Mouse (Mus musculus) embryo, embryonic 11.5 days (tissue): ENCODE results near the gene P2rx2.
A peak's percentile ranks its signal among the peaks of the same experiment; 100 is the strongest.

Experiments used
- DNase-seq: peaks from one replicate; pipeline ENCODE4 v3.0.0-alpha.2; 2012; ENCODE audit warnings: low read depth, low spot score

Gene P2rx2

DNA sequence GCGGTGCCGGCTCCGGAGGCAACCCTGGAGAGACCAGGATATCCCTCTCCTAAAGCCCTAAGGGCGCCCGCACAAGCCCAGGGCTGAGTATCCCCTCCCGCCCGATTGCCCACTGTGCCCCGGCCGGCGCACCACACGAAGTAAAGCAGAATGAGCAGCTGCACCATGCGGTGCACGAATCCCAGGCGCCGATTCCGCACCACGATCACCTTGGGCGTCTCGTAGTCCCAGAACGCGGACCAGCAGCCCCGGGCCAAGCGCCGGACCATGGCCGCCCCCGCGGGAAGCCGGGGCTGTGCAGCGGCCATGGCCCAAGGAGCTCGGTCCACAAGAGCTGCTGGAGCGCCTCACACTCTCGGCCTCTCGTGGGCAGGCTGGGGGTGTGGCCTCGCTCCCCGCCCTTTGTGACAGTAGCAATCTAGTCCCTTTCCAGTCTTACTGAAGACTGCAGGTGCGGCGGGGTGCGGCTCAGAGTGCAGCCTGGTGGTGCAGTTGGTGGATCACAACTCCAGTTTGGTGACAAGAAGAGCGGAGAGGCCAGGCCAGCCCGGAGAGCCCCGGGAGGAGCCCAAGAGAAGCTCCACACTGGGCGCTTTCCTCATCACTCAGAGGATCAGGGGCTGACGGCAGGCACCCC lies at the start of gene P2rx2:
Gene P2rx2, minus strand, starts transcription at position 565 of the 637 bp plus-strand sequence.
- no peak for DNase-seq

DNA sequence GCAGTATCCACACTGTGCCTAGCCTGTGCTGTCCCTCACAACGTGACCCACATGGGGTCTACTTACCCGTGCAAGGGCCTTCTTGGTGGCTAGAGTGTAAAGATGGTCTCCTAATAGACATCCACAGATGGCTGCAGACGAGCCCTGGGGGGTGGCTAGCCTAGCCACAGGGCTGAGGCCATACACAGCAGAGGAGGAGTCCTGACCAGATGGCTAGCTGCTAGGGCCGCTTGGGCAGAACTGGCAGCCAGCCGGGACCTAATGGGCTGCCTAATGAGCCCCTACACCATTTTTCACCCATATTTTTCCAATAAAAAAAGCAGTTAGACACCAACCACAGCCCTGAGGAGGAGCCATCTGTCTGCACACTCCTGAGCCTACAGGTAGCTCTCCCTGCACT lies 49.7 kb upstream of the P2rx2 start:
- no peak for DNase-seq

DNA sequence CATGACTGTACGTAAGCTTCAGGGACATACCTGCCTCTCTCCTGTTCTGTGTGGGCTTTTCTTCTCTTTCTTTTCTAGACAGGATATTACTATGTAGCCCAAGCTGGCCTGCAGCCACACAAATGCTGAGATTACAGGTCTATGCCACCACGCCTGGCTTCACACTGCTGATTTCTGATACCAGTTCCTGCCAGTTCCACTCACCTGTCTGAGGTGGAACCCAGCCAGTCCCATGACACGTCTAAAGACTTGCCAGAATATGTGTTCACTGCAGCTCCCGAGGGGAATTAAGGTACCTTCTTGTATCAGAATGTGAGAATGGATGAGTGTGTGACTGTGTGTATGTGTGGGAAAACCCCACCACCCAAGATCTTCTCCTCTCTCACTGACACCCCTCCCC lies 47.6 kb upstream of the P2rx2 start:
- DNase-seq, result no peak

GRCm38 (mm10) chr5:110387332-110387731 lies 44.3 kb upstream of the P2rx2 start:
- DNase-seq, result no peak

DNA sequence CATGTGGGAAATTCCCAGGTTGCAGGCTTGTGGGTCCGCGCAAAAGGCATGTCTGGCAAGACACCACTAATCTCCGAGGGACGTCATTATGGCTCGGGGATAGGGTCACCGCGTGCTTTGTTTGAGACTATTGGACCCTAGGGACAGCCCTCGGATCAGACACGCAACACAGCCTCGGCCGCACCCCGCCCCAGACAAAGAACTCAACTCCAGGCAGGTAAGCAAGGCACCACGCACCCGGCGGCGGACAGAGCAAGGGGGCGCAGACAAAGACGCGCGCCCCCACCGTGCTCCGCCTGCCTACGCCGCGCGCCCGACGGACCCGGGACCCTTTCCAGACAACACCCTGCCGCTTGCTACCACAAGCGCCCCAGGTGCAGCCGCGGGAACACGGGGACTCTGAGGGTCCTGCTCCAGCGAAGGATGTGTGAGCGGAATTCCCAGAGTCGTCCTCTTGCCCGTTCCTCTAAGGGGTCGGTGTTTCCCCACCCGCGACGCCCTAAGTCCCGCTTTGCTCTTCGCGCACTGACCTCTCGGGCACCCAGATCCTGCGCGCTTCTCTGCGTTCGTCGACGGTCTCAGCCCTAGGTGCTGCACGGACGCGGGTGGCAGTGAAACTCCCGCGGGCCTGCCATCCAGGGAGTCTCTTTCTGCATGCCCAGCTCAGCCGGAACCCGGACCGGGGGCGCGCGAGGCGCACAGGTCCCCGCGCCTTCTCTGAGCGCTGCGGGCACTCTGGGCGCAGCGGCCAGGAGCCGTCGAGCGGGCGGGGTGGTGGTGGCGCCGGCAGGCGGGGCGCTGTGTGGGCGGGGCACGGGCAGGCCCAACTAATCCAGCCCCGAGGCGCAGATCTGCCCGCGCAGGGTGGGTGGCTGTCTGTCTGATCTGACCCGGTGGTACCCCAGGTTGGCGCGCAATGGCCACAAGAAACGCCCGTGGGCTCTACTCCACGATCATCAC lies 43.6 kb upstream of the P2rx2 start:
- peak; percentile 58 for DNase-seq

GRCm38 (mm10) chr5:110385263-110385662 lies 42.3 kb upstream of the P2rx2 start:
- no peak for DNase-seq

GRCm38 (mm10) chr5:110384491-110384890 lies 41.5 kb upstream of the P2rx2 start:
- DNase-seq, result no peak

DNA sequence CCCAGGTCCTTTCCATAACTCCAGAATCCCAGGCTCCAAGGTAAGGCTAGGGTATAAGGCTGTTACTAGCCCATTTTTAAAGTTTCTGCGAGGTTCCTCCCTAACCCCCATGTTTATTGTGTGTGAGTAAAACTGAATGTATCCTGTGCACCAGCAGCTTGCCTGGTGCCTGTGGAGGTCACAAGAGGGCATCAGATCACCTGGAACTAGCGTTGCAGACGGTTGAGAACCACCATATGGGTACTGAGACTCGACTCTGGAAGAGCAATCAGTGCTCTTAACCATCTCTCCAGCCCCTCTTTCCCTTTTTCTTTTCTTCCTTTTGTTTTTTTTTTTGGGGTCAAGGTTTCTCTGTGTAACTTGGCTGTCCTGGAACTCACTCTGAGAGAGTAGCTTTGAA lies 36.8 kb upstream of the P2rx2 start:
- DNase-seq, result no peak

DNA sequence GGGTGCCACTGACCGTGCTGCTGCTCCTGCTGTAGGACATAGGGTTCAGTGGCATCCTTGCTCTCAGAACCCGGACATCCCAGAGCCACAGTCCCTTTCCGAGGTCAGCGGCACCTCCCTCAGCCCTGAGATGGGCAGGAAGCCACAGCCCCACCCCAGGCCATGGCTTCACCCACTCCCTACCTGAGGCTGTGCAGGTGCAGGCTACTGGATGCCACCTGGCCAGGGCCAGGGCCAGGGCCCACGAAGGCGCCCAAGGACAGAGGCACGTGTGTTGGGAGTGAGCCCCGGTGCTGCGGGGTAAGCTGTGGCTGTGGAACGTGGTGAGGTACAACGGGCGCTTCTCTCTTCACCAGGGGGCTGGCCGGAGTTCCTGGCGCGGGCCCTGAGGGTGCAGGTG lies 36.1 kb upstream of the P2rx2 start:
- DNase-seq, result no peak

- no peak for DNase-seq
Measured at GRCm38 (mm10) chr5:110378181-110378583, 35.2 kb upstream of the P2rx2 start.

DNA sequence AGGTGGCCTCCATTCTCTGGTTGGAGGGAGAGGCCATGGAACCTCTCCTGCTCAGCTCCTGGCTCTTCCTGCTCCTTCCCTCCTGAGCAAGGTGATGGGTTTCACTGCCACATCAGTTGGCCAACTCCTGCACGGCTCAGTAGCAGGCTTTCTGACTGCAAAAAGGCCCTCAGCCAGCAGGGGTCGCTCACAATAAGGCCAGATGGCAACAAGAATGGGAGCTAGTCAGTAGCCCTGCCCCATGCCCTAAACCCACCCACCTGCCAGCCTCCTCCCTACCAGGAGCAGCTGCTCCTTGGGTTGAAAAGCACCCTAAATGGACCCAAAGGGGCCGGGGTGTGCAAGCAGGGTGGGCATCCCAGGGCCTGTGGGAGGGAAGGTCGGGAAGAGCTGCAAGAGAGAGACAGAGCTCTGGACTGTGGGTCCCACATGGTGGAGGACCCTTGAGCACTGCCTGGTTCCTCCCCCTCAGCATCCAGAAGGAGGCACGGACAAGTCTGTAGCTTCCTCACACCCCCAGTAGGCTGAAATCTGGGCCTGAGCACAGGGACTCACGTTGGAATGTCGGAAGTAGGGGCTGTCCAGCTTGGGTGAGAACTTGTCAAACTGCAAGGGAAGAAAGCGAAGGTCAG lies 33.9 kb upstream of the P2rx2 start:
- DNase-seq, result no peak

DNA sequence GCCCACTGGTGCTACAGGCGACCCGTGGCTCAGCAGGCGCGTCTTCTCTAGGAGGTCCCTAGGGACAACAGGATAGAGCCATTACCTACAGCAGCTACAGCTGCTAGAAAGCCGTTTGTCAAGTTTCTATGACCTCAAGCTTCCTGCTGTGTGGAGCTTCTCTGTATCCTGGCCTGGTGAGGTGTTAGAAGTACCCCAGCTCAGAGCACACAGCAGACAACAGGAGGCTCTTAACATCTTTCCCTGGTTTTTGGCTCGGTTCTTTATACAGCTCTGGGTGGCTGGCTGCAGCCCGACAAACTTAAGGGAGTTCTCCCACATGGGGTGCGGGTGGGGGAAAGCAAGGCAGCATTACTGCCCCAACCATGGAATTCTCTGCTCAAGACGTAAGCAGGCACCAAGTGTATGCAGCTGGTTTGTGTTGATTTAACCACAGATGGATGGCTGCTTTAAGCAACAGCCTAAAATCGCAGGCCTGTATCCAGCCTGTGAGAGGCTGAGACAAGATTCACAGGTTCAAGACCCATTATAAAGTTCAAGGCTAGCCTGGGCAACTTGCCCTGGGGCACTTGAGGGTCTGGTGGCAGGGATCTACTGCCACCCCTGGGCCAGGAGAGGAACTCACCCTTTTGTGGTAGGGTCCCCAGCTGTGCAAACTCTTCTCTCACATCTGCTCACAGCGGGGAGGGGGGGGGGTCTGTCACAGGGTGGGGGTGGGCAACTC lies 21.0 kb upstream of the P2rx2 start:
- no peak for DNase-seq

GRCm38 (mm10) chr5:110363179-110363821 lies 20.3 kb upstream of the P2rx2 start:
- DNase-seq, result peak; percentile 68

DNA sequence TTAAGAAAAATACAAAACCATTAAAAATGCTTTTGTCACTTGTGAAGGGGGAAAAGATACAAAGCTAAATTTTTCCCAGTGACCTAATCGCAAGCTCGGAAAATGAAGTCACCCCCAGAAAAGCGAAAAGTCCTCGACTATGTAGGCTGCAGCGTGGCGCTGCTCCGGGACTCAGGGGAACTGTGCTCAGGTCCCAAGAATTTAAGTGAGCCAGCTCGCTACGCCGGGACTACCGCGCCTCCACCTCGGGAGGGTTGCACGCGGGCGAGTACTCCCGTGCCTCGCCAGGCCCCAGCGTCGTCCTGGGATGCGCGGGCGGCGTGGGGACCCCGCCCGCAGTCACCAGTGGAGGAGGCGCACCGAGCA lies 19.8 kb upstream of the P2rx2 start:
- DNase-seq, result no peak

DNA sequence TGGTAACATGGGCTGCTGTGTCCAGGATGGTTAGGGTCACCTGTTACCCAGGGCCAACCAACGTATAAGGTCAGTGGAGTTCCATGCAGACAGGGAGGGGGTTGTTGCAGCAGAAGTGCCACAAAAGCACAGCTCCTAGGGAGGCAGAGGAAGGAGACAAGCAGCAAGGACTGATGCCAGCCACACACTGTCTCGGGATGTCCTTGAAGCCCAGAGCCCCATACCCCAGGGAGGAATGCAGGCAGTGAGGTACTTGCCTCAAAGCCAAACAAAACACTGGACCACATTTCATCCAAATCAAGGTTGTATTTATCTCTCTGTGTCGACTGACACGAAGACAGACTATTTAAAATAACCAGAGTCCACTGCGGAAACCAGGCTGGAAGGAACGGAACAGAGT lies 18.5 kb upstream of the P2rx2 start:
- no peak for DNase-seq

GRCm38 (mm10) chr5:110357531-110358179 lies 14.6 kb upstream of the P2rx2 start:
- DNase-seq, result peak; percentile 72

- DNase-seq, result no peak
Measured at GRCm38 (mm10) chr5:110354716-110355115, 11.7 kb upstream of the P2rx2 start.

GRCm38 (mm10) chr5:110347006-110347405 lies 4.0 kb upstream of the P2rx2 start:
- DNase-seq, result no peak

DNA sequence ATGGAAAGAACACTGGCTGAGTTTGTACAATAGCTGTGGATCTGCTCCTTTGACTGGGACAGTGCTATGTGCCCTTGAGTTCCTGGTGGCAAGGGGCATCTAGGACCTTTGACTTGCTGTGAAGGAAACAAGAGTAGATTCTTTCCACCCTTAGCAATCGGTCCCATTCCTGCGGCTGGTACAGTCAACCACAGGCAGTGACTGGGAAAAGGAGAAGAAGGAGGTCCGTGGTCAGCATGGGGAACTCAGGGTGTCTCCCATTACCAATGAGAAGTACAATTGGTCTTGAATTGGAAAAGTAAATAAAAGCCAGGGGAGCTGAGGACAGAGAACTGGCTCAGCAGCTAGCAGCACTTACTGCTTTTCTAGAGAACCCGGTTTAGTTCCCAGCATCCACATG lies 2.5 kb upstream of the P2rx2 start:
- DNase-seq, result no peak

- DNase-seq, result no peak
Measured at GRCm38 (mm10) chr5:110344524-110344923, 1.5 kb upstream of the P2rx2 start, which contains the start of gene Lrcol1. Lrcol1 (plus strand) TSS chr5:110344730.

GRCm38 (mm10) chr5:110338792-110339191 lies 4.2 kb downstream of the P2rx2 start:
- no peak for DNase-seq
